Mouse (Mus musculus): ENCODE results near the gene Syce3. TPM values are rescaled to one million over a fixed set of nuclear protein-coding genes. Genes with fewer than 3 reads are reported as not detected.
"Not testable (repeated sequence)": the region's sequence is repeated elsewhere in the genome, so short reads cannot be mapped to it uniquely, and the experiment has no call there.

The Syce3 gene
- total RNA-seq (2021), result not detected
- long read RNA-seq, experiment 1, result 0 reads
- long read RNA-seq, experiment 2, result 0 reads

DNA sequence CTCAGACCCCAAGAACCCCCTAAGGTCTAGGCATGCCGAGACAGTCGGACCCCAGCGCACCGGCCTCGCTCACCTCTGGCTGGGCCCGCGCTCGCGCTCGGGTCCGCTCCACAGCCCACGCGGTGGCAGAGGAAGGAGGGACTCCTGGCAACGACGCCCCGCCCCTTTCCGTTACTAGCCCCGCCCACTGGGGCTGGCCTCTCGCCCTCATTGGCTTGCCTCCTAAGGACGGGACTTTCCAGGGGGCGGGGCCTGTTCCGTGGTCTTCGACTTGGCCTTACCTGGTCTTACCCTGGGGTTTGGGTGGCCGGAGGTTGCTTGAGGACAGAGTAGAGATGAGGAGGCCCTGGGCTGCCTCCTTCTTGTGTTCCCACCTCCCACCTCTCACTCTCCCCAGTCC lies at the start of gene Syce3:
TSS of gene Syce3 (minus strand) at position 386 of the 400 bp plus-strand sequence.
- TF ChIP-seq CTCF (IDR thresholded peaks at IDR 0.05), result no peak
- DNase-seq, result no peak
- Histone ChIP-seq H3K27ac (no peak within 1 kb of the TSS), H3K4me3 (no peak within 1 kb of the TSS)
- intact Hi-C loops (cut with DNase I), result no loop called here

DNA sequence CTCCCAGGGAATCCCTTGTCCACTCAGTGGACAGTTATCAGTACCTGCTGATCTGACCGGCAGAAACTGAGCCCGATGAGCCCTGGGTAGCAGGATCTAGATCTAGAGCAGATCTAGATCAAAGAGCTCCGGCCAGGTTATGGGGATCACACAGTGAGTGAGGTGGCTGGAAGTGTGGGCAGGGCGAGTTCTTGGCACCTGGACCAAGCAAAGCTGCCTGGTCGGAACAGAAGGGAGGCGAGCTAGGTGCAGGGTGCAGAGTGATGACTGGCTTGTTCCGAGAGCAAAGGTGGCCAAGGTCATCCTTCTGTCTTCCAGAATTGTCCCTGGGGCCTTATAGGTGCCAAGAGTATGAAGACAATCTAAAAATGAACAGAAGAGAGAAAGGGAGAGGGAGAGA lies 49.5 kb upstream of the Syce3 start:
- intact Hi-C loops (cut with DNase I), result no loop called here

GRCm38 (mm10) chr15:89458942-89459341 lies 48.6 kb upstream of the Syce3 start:
- no peak for DNase-seq
- intact Hi-C loops (cut with DNase I), result no loop called here
- H3K4me3 ChIP-seq, result no peak overlapping the region
- H3K27ac ChIP-seq, result no peak overlapping the region
- TF ChIP-seq CTCF (IDR thresholded peaks at IDR 0.05), result no peak

More for the DNA sequence above, 49.5 kb upstream of the Syce3 start:
- DNase-seq, result no peak
- no peak overlapping the region for H3K4me3 ChIP-seq
- TF ChIP-seq CTCF (IDR thresholded peaks at IDR 0.05), result no peak
- no peak overlapping the region for H3K27ac ChIP-seq

GRCm38 (mm10) chr15:89455642-89456041 lies 45.3 kb upstream of the Syce3 start:
- DNase-seq, result no peak
- intact Hi-C loops (cut with DNase I), result no loop called here
- no peak for TF ChIP-seq CTCF (IDR thresholded peaks at IDR 0.05)
- Histone ChIP-seq H3K4me3 (no peak overlapping the region), H3K27ac (no peak overlapping the region)

DNA sequence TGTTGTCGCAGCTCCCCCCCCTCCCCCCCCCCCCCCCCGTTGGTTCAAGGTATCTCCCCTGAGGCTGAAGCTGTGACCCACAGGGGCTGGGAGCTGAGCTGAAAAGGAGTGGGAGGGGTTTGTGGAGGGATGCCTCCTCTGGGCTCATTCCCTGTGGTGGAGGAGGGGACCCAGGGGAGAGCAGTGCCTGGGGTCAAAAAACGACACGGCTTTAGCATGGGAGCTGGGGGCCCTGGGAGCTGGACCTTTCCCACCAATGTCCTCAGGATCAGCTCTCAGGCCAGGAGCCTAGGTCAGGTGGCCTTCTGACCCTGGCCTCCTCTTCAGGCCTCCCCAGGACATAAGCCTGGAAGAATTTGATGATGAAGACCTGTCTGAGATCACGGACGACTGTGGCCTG lies 44.6 kb upstream of the Syce3 start:
- no peak for TF ChIP-seq CTCF (IDR thresholded peaks at IDR 0.05)
- Histone ChIP-seq H3K27ac (no peak overlapping the region), H3K4me3 (no peak overlapping the region)
- intact Hi-C loops (cut with DNase I), result no loop called here
- DNase-seq, result no peak

- DNase-seq, result no peak
- Histone ChIP-seq H3K4me3 (peak within 1 kb of the TSS; percentile 65), H3K27ac (no peak within 1 kb of the TSS)
- intact Hi-C loops (cut with DNase I), result no loop called here
- TF ChIP-seq CTCF (IDR thresholded peaks at IDR 0.05), result no peak
Observed at GRCm38 (mm10) chr15:89453865-89454478, 43.7 kb upstream of the Syce3 start, which contains the start of gene Mapk8ip2. Mapk8ip2 (plus strand) TSS chr15:89453913.

DNA sequence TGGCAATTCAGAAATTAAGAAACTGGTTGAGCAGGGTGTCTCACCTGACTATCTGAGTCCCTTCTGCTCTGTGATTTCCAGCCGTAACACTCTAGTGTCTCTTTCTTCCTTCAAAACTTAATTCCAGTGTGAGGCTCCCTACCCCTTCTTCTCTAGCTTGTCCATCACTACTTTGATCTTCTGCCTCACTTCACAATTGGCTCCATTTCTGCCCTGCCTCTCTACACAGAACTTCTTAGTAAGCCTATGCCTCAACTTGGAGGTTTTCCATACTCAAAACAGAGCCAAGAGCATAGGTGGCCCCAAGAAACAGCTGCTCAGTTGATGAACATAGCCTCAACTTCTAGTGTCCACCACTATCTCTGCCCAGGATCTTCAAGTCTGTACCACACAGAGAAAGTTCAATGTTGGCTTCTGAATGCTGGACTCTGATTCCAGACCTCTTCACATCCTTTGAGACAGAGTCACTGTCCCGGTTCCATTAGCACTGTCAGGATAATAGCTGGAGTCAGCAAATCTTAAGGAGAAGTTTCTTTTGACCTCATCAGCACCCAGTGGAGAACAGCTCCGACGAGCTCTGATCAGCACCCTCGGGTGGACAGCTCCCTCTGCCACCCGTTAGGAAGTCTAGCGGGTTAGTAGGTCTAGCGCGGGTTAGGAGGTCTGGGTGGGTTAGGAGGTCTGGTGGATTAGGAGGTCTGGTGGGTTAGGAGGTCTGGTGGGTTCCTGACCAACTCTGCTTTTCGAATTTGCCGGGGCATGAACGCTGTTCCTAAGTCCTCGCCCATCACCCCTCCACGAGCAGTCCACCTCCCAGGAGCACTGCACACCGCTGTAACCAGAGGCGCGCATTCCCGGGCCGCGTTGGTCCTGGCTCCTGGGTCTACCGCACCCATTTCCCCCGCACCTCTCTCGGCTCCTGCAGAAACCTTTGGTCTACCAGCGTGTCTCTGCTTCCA lies 42.9 kb upstream of the Syce3 start:
- TF ChIP-seq CTCF (IDR thresholded peaks at IDR 0.05), result no peak
- H3K27ac ChIP-seq, result no peak overlapping the region
- H3K4me3 ChIP-seq, result peak overlapping the region; percentile 65
- DNase-seq, result peak; percentile 60
- intact Hi-C loops (cut with DNase I), result no loop called here

DNA sequence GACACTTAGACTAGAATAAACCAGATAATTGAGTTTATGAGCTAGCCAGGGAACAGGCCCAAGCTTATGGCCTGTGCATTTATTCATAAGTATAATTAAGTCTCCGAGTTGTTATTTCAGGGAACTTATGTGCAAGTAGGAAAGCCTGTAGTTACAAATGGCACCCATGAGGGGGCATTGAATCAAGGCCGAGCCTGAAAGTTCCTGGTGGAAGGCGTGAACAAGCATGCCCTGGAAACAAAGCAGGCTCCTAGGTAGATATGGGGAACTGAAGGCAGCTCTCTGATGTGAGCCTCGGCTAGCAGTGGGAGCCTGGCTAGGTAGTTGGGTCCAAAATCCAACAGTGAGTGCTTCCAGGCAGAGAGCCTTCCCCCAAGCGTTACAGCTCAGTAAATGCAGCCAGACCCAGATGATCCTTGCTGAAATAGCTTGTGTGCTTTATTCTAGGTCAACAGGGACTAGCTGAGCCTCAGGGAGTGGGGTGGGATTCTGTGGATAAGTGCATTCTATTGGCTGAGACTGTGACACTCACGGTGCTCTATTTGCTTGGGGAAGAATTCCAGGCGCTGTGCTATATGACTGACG lies 32.3 kb upstream of the Syce3 start:
- no peak overlapping the region for H3K27ac ChIP-seq
- H3K4me3 ChIP-seq, result no peak overlapping the region
- intact Hi-C loops (cut with DNase I), result no loop called here
- no peak; the same call in 1 of the 2 replicates for TF ChIP-seq CTCF (IDR thresholded peaks at IDR 0.05)
- no peak for DNase-seq

GRCm38 (mm10) chr15:89435878-89436277 lies 25.6 kb upstream of the Syce3 start:
- TF ChIP-seq CTCF (IDR thresholded peaks at IDR 0.05), result no peak
- Histone ChIP-seq H3K27ac (no peak overlapping the region), H3K4me3 (no peak overlapping the region)
- no peak for DNase-seq
- intact Hi-C loops (cut with DNase I), result no loop called here

- no peak for DNase-seq
- intact Hi-C loops (cut with DNase I), result no loop called here
Observed at GRCm38 (mm10) chr15:89434136-89434535, 23.8 kb upstream of the Syce3 start.

GRCm38 (mm10) chr15:89432946-89433345 lies 22.6 kb upstream of the Syce3 start:
- no peak overlapping the region for H3K4me3 ChIP-seq
- H3K27ac ChIP-seq, result no peak overlapping the region
- no peak for DNase-seq
- TF ChIP-seq CTCF (IDR thresholded peaks at IDR 0.05), result no peak
- intact Hi-C loops (cut with DNase I), result no loop called here

More at GRCm38 (mm10) chr15:89434136-89434535, 23.8 kb upstream of the Syce3 start:
- Histone ChIP-seq H3K4me3 (no peak overlapping the region), H3K27ac (no peak overlapping the region)
- TF ChIP-seq CTCF (IDR thresholded peaks at IDR 0.05), result no peak

- intact Hi-C loops (cut with DNase I), result no loop called here
- no peak for DNase-seq
- Histone ChIP-seq H3K4me3 (no peak overlapping the region), H3K27ac (no peak overlapping the region)
- TF ChIP-seq CTCF (IDR thresholded peaks at IDR 0.05), result no peak
Observed at GRCm38 (mm10) chr15:89431806-89432205, 21.5 kb upstream of the Syce3 start.

DNA sequence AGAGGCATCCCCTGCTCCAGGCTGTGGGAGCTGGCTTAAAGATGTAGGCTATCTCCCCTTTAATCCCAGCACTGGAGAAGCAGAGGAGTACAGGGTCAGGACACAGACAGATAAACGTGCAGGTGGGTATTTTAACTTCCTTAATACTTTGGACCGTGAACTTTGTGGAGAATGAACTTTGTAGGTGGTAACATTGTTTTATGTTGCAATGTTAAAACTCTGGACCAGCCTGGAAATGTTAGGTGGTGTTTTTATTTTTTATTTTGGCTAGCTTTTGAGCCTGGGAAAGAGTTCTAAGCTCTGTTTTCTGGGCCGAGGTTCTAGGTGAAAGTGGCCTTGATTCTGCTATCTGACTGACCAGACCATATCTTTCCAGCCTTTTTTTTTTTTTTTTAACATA lies 21.0 kb upstream of the Syce3 start:
- TF ChIP-seq CTCF (IDR thresholded peaks at IDR 0.05), result no peak
- intact Hi-C loops (cut with DNase I), result no loop called here
- DNase-seq, result no peak
- Histone ChIP-seq H3K4me3 (no peak overlapping the region), H3K27ac (no peak overlapping the region)

- peak overlapping the region; percentile 71; the same call in 1 of the 2 replicates for H3K4me3 ChIP-seq
- H3K27ac ChIP-seq, result peak overlapping the region; percentile 99; the same call in 1 of the 2 replicates
- intact Hi-C loops (cut with DNase I); DNase-seq: not testable (repeated sequence)
Observed at GRCm38 (mm10) chr15:89430771-89431170, 20.5 kb upstream of the Syce3 start.
